Mouse (Mus musculus) hindbrain, embryonic 16.5 days (tissue): ENCODE results near the gene Cdkal1. TPM values are rescaled to one million over a fixed set of nuclear protein-coding genes. Genes with fewer than 3 reads are reported as not detected.
A peak's percentile ranks its signal among the peaks of the same experiment; 100 is the strongest.

Experiments
- ATAC-seq: fragments of 200-750 bp; cut with Nextera tagmentation; 2 replicates; pipeline ENCODE4 v1.8.0; 2017; ENCODE audit warnings: moderate TSS enrichment, moderate library complexity
- H3K27ac ChIP-seq: fragments of 300-500 bp; sonication (generic); 2 replicates; pipeline ENCODE4 v1.5.1; 2014; ENCODE audit warnings: low read depth, mild to moderate bottlenecking, control low read depth, low read length, moderate library complexity
- H3K27me3 ChIP-seq: fragments of 300-500 bp; sonication (generic); replicated peaks from 2 replicates; pipeline ENCODE4 v1.6.1; 2014; ENCODE audit warnings: low read length; ENCODE audit not compliant: control insufficient read depth, insufficient read depth
- H3K36me3 ChIP-seq: fragments of 300-500 bp; sonication (generic); 2 replicates; pipeline ENCODE4 v1.6.1; 2014; ENCODE audit warnings: mild to moderate bottlenecking, low read length, moderate library complexity, mixed read lengths; ENCODE audit not compliant: control insufficient read depth, insufficient read depth
- H3K4me1 ChIP-seq: fragments of 300-500 bp; sonication (generic); 2 replicates; pipeline ENCODE4 v1.6.1; 2014; ENCODE audit warnings: low read depth, low read length; ENCODE audit not compliant: control insufficient read depth, insufficient read depth
- H3K4me2 ChIP-seq: fragments of 300-500 bp; sonication (generic); 2 replicates; pipeline ENCODE4 v1.6.1; 2014; ENCODE audit warnings: mild to moderate bottlenecking, low read length, control low read depth, moderate library complexity
- H3K4me3 ChIP-seq: fragments of 300-500 bp; sonication (generic); 2 replicates; pipeline ENCODE4 v1.5.1; 2014; ENCODE audit warnings: mild to moderate bottlenecking, low read length, control low read depth, moderate library complexity
- H3K9ac ChIP-seq: fragments of 300-500 bp; sonication (generic); 2 replicates; pipeline ENCODE4 v1.6.1; 2014; ENCODE audit warnings: low read depth, mild to moderate bottlenecking, control low read depth, low read length, moderate library complexity
- H3K9me3 ChIP-seq: fragments of 300-500 bp; sonication (generic); 2 replicates; pipeline ENCODE4 v1.6.1; 2014; ENCODE audit warnings: mild to moderate bottlenecking, low read length, moderate library complexity; ENCODE audit not compliant: control insufficient read depth
- WGBS: fragments of 180-500 bp; shearing (Covaris S2); extraction: QIAGEN DNeasy Blood & Tissue Kit; methylation state at CpG from one replicate; pipeline ENCODE4 v1.1.7; 2014; 5-methylcytosine and 5-hydroxymethylcytosine counted together
- polyA plus RNA-seq: library from polyadenylated mRNA; unstranded; fragments of >200 nt; fragmentation: Nextera tagmentation; extraction: Ambion mirVana; gene quantifications from 2 replicates; pipeline ENCODE4 v1.2.1, GENCODE M21; 2015

Cdkal1 gene
- polyA plus RNA-seq, 1 experiment from 2014 or later = 19.4 TPM

DNA sequence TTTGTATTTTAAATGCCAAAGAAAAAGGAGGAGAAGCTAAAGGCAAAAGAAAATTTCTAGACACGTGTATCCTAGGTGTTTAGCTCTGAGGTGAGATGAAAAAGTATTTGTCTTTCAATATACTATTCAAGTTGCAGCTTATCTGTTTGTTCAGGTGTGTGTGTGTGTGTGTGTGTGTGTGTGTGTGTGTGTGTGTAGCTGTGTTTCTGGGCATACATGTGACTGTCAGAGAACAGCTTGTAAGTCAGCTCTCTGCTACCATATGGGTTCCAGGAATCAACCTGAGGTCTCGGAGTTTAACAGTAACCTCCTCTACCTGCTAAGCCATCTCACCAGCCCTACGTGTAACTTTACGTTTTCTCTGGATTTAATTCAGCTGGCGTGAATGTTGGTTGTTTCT lies 76.0 kb downstream of the Cdkal1 start:
- H3K27ac ChIP-seq = no peak overlapping the region
- no peaks in the 10 kb centered on the region for H3K4me1 ChIP-seq
- H3K27me3 ChIP-seq = no peaks in the 10 kb centered on the region
- WGBS = 89% methylated on average over 5 of the region's 5 CpGs
- H3K9ac ChIP-seq = no peak overlapping the region
- no peak for ATAC-seq
- no peak overlapping the region for H3K4me2 ChIP-seq
- H3K36me3 ChIP-seq = no peaks in the 10 kb centered on the region
- H3K9me3 ChIP-seq = no peaks in the 10 kb centered on the region
- no peak overlapping the region for H3K4me3 ChIP-seq

DNA sequence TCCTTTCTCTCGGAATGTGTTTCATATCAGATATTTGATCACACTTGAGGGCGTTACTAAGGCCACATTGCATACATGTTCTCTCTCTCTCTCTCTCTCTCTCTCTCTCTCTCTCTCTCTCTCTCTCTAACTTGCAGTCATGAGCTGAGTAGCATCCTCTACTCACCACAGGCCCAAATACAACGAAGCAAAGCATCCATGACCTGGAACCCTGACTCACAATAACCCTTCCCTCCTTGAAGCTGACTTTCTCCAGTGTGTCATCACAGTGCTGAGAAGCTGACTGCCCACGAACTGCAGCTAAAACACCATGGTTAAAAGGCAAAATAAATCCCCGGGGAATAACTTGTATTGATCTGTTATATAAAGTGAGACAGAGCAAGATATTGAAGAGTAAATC lies 76.4 kb downstream of the Cdkal1 start:
- no peaks in the 10 kb centered on the region for H3K4me1 ChIP-seq
- no peak for ATAC-seq
- 77% methylated on average over 5 of the region's 5 CpGs for WGBS
- H3K9me3 ChIP-seq = no peaks in the 10 kb centered on the region
- no peak overlapping the region for H3K9ac ChIP-seq
- no peaks in the 10 kb centered on the region for H3K27me3 ChIP-seq
- no peaks in the 10 kb centered on the region for H3K36me3 ChIP-seq
- no peak overlapping the region for H3K4me3 ChIP-seq
- H3K4me2 ChIP-seq = no peak overlapping the region
- no peak overlapping the region for H3K27ac ChIP-seq

DNA sequence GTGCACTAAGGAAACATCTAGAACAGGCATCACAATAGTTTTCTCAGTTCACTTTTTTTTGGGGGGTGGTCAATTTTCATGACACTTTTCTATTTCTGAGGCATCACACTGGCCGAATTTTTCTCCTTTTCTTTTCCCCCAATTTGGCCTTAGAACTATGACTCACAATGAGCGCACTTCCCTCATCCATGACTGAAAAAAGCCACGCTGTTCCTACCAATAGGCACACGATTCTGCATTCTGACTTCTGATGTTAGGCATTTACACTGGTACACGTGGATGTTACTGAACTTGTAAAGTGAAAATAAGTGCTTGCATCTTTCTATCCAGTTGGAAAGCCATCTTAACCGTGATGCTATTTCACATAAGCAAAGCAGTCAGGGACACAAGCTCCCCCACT lies 77.3 kb downstream of the Cdkal1 start:
- WGBS = 92% methylated on average over 6 of the region's 6 CpGs

DNA sequence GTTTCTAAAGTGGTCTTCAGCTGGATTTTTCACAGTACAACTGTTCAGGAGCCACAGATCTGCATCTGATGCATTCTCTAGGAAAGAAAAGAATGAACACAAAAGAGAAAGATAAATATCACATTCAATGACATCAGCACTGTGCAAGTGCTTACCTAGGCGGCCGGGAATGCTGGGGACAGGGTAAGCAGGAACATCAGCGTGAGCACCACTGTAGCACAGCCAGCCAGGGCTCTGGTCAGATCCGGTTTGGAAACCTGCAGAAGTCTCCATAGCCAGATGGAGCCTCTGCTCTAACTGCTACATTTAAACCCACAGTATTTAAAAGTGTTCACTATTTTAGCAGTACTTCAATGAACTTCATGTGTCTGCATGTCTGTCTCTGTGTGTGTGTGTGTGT lies 78.2 kb downstream of the Cdkal1 start:
- H3K36me3 ChIP-seq = no peaks in the 10 kb centered on the region
- no peak for ATAC-seq
- no peak overlapping the region for H3K4me2 ChIP-seq
- no peaks in the 10 kb centered on the region for H3K27me3 ChIP-seq
- H3K4me3 ChIP-seq = no peak overlapping the region
- no peaks in the 10 kb centered on the region for H3K9me3 ChIP-seq
- no peak overlapping the region for H3K9ac ChIP-seq
- H3K27ac ChIP-seq = no peak overlapping the region
- WGBS = 92% methylated on average over 4 of the region's 4 CpGs
- H3K4me1 ChIP-seq = no peaks in the 10 kb centered on the region

More for the DNA sequence above, 77.3 kb downstream of the Cdkal1 start:
- Histone ChIP-seq H3K9me3 (no peaks in the 10 kb centered on the region), H3K4me2 (no peak overlapping the region), H3K4me1 (no peaks in the 10 kb centered on the region), H3K4me3 (no peak overlapping the region), H3K27ac (no peak overlapping the region), H3K27me3 (no peaks in the 10 kb centered on the region), H3K36me3 (no peaks in the 10 kb centered on the region), H3K9ac (no peak overlapping the region)
- ATAC-seq = no peak

DNA sequence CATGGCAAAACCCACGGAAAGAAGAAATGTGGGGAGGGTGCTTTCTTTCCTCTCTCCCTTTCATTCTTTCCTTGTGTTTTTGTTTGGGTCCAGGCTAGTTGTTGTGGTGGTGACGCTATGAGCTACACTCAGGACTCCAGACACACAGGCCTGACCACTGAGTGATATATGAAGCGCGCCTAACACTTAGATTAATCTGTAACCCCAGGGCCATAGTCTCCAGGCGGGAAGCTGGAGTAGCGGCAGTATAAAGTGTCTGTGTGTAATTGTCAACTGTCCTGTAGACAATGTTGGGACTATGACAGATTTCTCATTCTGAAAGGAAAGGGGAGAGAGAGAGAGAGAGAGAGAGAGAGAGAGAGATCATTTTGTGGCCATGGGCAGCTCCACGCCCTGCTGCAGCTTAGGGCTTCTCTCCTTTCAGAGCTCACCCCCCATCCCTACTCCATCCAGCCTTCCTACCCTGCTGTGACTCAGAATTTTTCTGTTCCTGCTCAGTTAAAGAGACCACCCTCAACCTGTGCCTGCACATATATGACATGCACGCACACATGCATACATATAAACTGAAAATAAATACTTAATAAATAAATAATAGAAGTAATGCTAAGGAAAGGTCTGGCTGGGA lies 79.8 kb downstream of the Cdkal1 start:
- 59% methylated on average over 8 of the region's 8 CpGs for WGBS
- Histone ChIP-seq H3K9me3 (no peaks in the 10 kb centered on the region), H3K4me1 (no peaks in the 10 kb centered on the region), H3K4me2 (no peak overlapping the region), H3K27ac (no peak overlapping the region), H3K4me3 (no peak overlapping the region), H3K27me3 (no peaks in the 10 kb centered on the region), H3K9ac (no peak overlapping the region), H3K36me3 (no peaks in the 10 kb centered on the region)
- no peak for ATAC-seq

DNA sequence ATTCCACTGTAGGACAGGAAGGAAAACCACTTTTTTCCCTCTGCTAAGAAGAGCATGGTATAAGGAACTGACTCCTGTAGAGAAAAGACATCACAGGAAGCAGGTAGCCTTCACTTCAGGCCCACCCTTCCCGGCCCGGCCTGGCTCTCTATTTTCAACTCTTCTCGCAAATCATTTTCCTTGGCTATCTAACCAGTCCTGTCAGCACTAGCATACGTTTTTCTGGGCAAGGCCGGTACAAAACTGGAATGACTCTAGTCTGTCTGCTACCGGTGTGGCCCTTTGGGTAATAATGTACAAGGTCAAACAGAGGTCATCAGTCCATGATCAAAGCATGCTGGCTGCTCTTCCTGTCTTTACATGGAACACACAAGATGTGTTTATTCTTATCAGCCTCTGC lies 81.9 kb downstream of the Cdkal1 start:
- Histone ChIP-seq H3K27me3 (no peaks in the 10 kb centered on the region), H3K4me1 (peaks cover 3% of the 10 kb centered on the region; the same call in 1 of the 2 replicates), H3K9me3 (no peaks in the 10 kb centered on the region), H3K4me3 (no peak overlapping the region), H3K4me2 (no peak overlapping the region), H3K9ac (no peak overlapping the region), H3K27ac (no peak overlapping the region), H3K36me3 (no peaks in the 10 kb centered on the region)
- no peak for ATAC-seq
- 56% methylated on average over 6 of the region's 6 CpGs for WGBS

DNA sequence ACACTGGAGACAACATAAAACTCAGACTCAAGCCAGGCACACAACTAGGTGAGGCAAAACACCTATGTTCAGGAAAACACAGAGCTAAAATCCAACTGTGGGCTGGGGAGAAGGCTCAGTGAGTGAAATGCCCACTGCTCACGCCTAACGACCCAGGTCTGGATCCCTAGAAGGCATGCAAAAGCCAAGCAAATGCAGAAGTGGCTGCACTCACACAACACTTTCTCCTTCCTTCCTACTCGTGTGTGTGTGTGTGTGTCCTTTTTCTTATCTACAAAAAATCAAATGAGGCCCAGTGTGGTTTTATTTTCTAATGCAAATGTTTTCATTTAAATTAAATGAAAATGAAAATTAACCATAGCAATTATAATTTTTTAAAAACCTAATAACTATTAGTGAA lies 82.5 kb downstream of the Cdkal1 start:
- H3K27me3 ChIP-seq = no peaks in the 10 kb centered on the region
- 67% methylated on average over 3 of the region's 3 CpGs for WGBS
- H3K9ac ChIP-seq = no peak overlapping the region
- no peaks in the 10 kb centered on the region for H3K36me3 ChIP-seq
- no peak overlapping the region for H3K4me2 ChIP-seq
- no peak overlapping the region for H3K27ac ChIP-seq
- no peak for ATAC-seq
- no peaks in the 10 kb centered on the region for H3K9me3 ChIP-seq
- H3K4me1 ChIP-seq = peaks cover 3% of the 10 kb centered on the region; the same call in 1 of the 2 replicates
- H3K4me3 ChIP-seq = no peak overlapping the region

DNA sequence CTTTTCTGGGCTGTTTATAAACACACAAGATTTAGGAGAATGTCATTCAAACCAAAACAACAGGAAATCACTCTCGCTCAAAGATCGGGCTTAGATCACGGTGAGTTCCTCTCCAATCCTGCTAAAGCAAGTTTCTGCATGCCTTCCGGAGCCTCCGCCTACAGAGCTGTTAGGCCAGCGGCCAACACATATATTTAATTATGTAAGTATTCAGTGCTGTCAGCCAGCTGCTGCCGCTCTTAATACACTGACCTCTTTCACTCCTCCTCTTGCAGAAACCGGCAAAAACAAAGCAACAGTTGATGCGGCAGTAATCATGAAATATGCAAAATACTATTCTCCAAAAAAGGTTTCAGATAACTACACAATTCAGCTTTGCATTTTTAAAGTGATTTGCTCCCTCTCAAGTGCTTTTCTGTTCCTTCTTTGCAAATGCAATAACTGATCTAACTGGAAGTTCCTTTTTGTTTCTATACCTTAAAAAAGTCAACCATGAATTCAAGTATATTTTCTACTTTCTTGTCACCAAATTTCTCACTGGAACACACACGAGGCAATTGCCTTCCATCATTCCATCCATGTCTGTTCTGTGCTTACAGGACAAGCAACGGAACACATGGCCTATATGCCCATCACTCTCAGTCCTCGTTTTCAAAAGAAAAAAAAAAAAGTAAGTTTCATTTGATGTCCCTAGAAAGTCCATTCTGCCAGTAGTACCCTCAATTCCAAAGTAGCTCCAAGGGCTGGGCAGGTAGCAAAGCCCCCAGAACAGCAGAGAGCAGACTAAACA lies 85.6 kb downstream of the Cdkal1 start:
- Histone ChIP-seq H3K9me3 (no peaks in the 10 kb centered on the region), H3K4me3 (no peak overlapping the region), H3K27me3 (no peaks in the 10 kb centered on the region), H3K4me2 (peak overlapping the region; percentile 24), H3K4me1 (peaks cover 5% of the 10 kb centered on the region; the same call in 1 of the 2 replicates), H3K27ac (no peak overlapping the region), H3K9ac (no peak overlapping the region), H3K36me3 (no peaks in the 10 kb centered on the region)
- peak; percentile 87 for ATAC-seq
- whole genome bisulfite sequencing = 12% methylated on average over 12 of the region's 12 CpGs

DNA sequence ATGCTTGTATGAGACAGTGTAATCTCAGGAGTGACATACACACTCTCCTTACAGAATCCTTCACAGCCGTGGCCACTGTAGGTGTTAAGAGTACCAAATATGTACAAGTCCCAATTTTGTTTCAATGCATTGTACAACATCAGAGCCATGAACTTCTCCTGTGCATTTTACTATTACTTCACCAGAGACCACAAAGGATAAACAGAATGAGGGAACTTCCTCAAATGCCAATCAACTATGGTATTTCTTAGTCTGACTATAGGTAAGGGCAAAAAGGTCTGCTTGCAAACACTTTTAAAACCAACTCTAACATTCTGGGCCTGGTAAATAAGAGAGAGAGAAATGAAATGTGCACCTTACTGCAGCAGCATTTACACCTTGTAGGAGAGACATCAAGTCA lies 87.4 kb downstream of the Cdkal1 start:
- ATAC-seq = no peak
- no peak overlapping the region for H3K4me3 ChIP-seq
- no peaks in the 10 kb centered on the region for H3K9me3 ChIP-seq
- no peaks in the 10 kb centered on the region for H3K27me3 ChIP-seq
- H3K4me2 ChIP-seq = no peak overlapping the region
- no peak overlapping the region for H3K9ac ChIP-seq
- H3K4me1 ChIP-seq = peaks cover 5% of the 10 kb centered on the region; the same call in 1 of the 2 replicates
- 77% methylated on average over 1 of the region's 1 CpGs for WGBS
- no peaks in the 10 kb centered on the region for H3K36me3 ChIP-seq
- H3K27ac ChIP-seq = no peak overlapping the region
